In the genomic region with DNA sequence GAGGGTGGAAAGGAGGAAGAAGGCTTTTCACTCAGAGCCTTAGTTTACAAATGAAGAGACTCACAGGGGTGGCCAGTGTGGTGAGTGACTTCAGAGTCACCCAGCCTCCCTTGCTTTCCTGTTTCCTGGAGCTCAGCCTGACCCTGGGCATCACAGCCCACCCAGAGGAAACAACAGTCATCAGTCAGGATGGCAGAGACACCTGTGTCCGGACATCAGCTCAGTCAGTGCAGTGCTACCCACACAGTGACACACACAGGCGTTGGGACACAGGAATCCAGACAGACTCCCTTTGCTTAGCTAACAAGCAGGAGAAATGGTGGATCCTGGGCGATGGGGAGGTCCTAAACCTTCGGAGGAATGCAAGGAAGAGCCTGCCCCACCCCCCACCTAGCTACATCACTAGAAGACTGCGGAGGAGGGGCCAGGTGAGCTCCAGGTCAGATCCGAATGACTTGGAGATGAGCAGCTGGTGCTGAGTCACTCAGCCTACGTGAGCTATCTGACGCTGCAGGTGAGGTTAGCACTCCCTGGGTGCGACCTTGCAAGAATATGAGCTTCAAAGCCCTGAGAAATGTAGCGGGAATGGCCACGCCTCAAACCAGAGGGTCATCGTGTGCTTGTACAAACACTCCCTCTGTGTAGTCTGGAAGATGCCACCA, we compare ENCODE assay signal across 11 mouse cellular contexts. TPM values are rescaled to one million over a fixed set of nuclear protein-coding genes. Genes with fewer than 3 reads are reported as not detected.
DNase-seq lines count a peak whose midpoint lies in the region; ATAC-seq lines count a peak whose summit lies in the region.
"Had no signal": no experiment of that assay in that cellular context is flagged by ENCODE, and none has a peak within 500 bp of the region (broad histone marks: within the 10 kb centered on the region; RNA-seq: fewer than 3 reads in every experiment).

No protein-coding gene starts in this region.

- H3K4me2 ChIP-seq in heart, embryonic 16.5 days (ENCODE audit: low read depth, low read length) = no peak overlapping the region
- H3K4me2 ChIP-seq: neural tube, embryonic 13.5 days had no signal

- 27% methylated on average over 12 of the region's 12 CpGs for WGBS in heart, embryonic 16.5 days

- H3K9ac ChIP-seq in heart, embryonic 16.5 days (ENCODE audit: low read length) = no peak overlapping the region
- H3K9ac ChIP-seq: neural tube, embryonic 13.5 days had no signal

- H3K9me3 ChIP-seq in heart, embryonic 16.5 days (replicated peaks; ENCODE audit: control insufficient read depth, low read length) = no peaks in the 10 kb centered on the region
- H3K9me3 ChIP-seq: neural tube, embryonic 13.5 days had no signal

- H3K27me3 ChIP-seq in heart, embryonic 16.5 days (ENCODE audit: control insufficient read depth, insufficient read depth, low read length) = no peaks in the 10 kb centered on the region

- H3K4me3 ChIP-seq in heart, embryonic 16.5 days (ENCODE audit: low read length) = no peak overlapping the region
- H3K4me3 ChIP-seq: neural tube, embryonic 13.5 days had no signal

- peak overlapping the region; percentile 56 for H3K27ac ChIP-seq in heart, embryonic 16.5 days (ENCODE audit: low read length)
- H3K27ac ChIP-seq: neural tube, embryonic 13.5 days had no signal

- peaks cover 23% of the 10 kb centered on the region for H3K4me1 ChIP-seq in heart, embryonic 16.5 days (ENCODE audit: control insufficient read depth, insufficient read depth, low read length)

- H3K36me3 ChIP-seq in heart, embryonic 16.5 days (ENCODE audit: control insufficient read depth, insufficient read depth) = no peaks in the 10 kb centered on the region
- H3K36me3 ChIP-seq: neural tube, embryonic 13.5 days had no signal

- no peak for ATAC-seq in heart, embryonic 16.5 days (replicated peaks; ENCODE audit: extremely low read depth, insufficient read depth, low FRiP score)

- DNase-seq in heart, adult 8-10 months (ENCODE audit: low spot score) = no peak
- DNase-seq in embryo, embryonic 9.5 days (ENCODE audit: extremely low spot score) = peak; percentile 22
- peak; percentile 61 for DNase-seq in kidney, postnatal 14 days
- peak; percentile 18 for DNase-seq in mesoderm, embryonic 11.5 days (ENCODE audit: low read depth, low spot score)
- DNase-seq in frontal cortex, adult 2 months (ENCODE audit: extremely low spot score in 1 of 2, low spot score in 1 of 2) = no peak
- DNase-seq in spleen, adult 12 weeks (ENCODE audit: low spot score) = no peak
- no peak for DNase-seq in B cell, adult 2 months
- DNase-seq: cerebellum, adult 8-10 months; gastrocnemius, postnatal 14 days had no signal

RNA-seq across cellular contexts. Expression of a gene that starts 12.0 kb away (rescaled TPM):
- polyA plus RNA-seq in heart, embryonic 16.5 days (2015; fragmentation: Nextera tagmentation; extraction: Ambion mirVana) = 82.7 and 84.9 TPM in 2 replicates
- total RNA-seq in heart, adult 8-10 months (2022) = 10 to 100 TPM; 52.7 to 57.9 (median 55.4) TPM
- polyA plus RNA-seq in frontal cortex, adult 2 months (2012; rRNA removed) = 123 and 134 TPM in 2 replicates

RNA-seq across cellular contexts. Expression of a gene that starts 12.6 kb away (rescaled TPM):
- polyA plus RNA-seq in heart, embryonic 16.5 days (2015; fragmentation: Nextera tagmentation; extraction: Ambion mirVana) = 35.5 and 35.7 TPM in 2 replicates
- 10 to 100 TPM; 51.1 to 75.8 (median 59.4) TPM for total RNA-seq in heart, adult 8-10 months (2022)
- 40.9 and 60.5 TPM in 2 replicates for polyA plus RNA-seq in frontal cortex, adult 2 months (2012; rRNA removed)

Comparison
In these comparisons a context has a peak if more than half of its experiments do, and no peak if none do; other contexts are left out.
1. DNase-seq: peak in embryo, embryonic 9.5 days (single experiment), kidney, postnatal 14 days (single experiment) and mesoderm, embryonic 11.5 days (single experiment); none in heart, adult 8-10 months (single experiment), frontal cortex, adult 2 months (0 of 2), spleen, adult 12 weeks (single experiment) and B cell, adult 2 months (0 of 2).